Mouse (Mus musculus) kidney, postnatal 0 days (tissue): ENCODE results near the gene Phpt1. TPM values are rescaled to one million over a fixed set of nuclear protein-coding genes. Genes with fewer than 3 reads are reported as not detected.

Experiments used
- ATAC-seq: fragments of 200-750 bp; cut with Nextera tagmentation; replicated peaks from 2 replicates; pipeline ENCODE4 v1.8.0; 2017; ENCODE audit warnings: low read depth, moderate number of reproducible peaks, moderate TSS enrichment, moderate library complexity; ENCODE audit not compliant: low FRiP score
- DNase-seq: peaks from one replicate; pipeline ENCODE4 v3.0.0-alpha.2; 2016; ENCODE audit warnings: low spot score
- H3K27ac ChIP-seq: fragments of 300-500 bp; sonication (generic); 2 replicates; pipeline ENCODE4 v1.5.1; 2014; ENCODE audit warnings: mild to moderate bottlenecking
- H3K27me3 ChIP-seq: fragments of 300-500 bp; sonication (generic); 2 replicates; pipeline ENCODE4 v1.6.1; 2014; ENCODE audit warnings: low read length, mixed read lengths; ENCODE audit not compliant: insufficient read depth
- H3K36me3 ChIP-seq: fragments of 300-500 bp; sonication (generic); 2 replicates; pipeline ENCODE4 v1.6.1; 2014; ENCODE audit warnings: low read length, mixed read lengths; ENCODE audit not compliant: insufficient read depth
- H3K4me1 ChIP-seq: fragments of 300-500 bp; sonication (generic); replicated peaks from 2 replicates; pipeline ENCODE4 v1.6.1; 2014; ENCODE audit warnings: antibody characterized with exemption, low read length, mixed read lengths; ENCODE audit not compliant: insufficient read depth
- H3K4me2 ChIP-seq: fragments of 300-500 bp; sonication (generic); 2 replicates; pipeline ENCODE4 v1.6.1; 2014; ENCODE audit warnings: mild to moderate bottlenecking, low read length, moderate library complexity, mixed read lengths
- H3K4me3 ChIP-seq: fragments of 300-500 bp; sonication (generic); replicated peaks from 2 replicates; pipeline ENCODE4 v1.5.1; 2014; ENCODE audit warnings: low read depth, low read length
- H3K9ac ChIP-seq: fragments of 300-500 bp; sonication (generic); 2 replicates; pipeline ENCODE4 v1.6.1; 2014; ENCODE audit warnings: low read depth, low read length
- H3K9me3 ChIP-seq: fragments of 300-500 bp; sonication (generic); replicated peaks from 2 replicates; pipeline ENCODE4 v1.6.1; 2016; ENCODE audit warnings: low read length, inconsistent platforms, mixed read lengths
- CTCF ChIP-seq: IDR thresholded peaks from 2 replicates; pipeline ENCODE4 v1.5.1; 2016; ENCODE audit warnings: antibody characterized with exemption, low read depth, mild to moderate bottlenecking, moderate library complexity
- WGBS: fragments of 180-500 bp; shearing (Covaris S2); extraction: QIAGEN DNeasy Blood & Tissue Kit; methylation state at CpG from one replicate; pipeline ENCODE4 v1.1.7; 2014; 5-methylcytosine and 5-hydroxymethylcytosine counted together
- polyA plus RNA-seq: library from polyadenylated mRNA; unstranded; fragments of >200 nt; fragmentation: Nextera tagmentation; extraction: Ambion mirVana; gene quantifications from 2 replicates; pipeline ENCODE4 v1.2.1, GENCODE M21; 2015

Gene Phpt1
- polyA plus RNA-seq: 197 TPM in 2 replicates

- H3K4me3 ChIP-seq: peak within 1 kb of the TSS; percentile 54
- H3K9me3 ChIP-seq: no peaks in the 10 kb centered on the region
- H3K36me3 ChIP-seq: 0 out of 2 replicates have a peak, but pooled peaks cover 5% of the 10 kb centered on the region
- WGBS: under 1% methylated on average over 44 of the region's 45 CpGs
- H3K27me3 ChIP-seq: peaks cover 37% of the 10 kb centered on the region
- DNase-seq (peak; percentile 99), ATAC-seq (peak; percentile 96)
- H3K27ac ChIP-seq: peak within 1 kb of the TSS; percentile 90
- H3K9ac ChIP-seq: peak within 1 kb of the TSS; percentile 54
- peaks cover 45% of the 10 kb centered on the region for H3K4me1 ChIP-seq
- peak within 1 kb of the TSS; percentile 91 for H3K4me2 ChIP-seq
- 0 out of 2 replicates have a peak, but pooled peaks have one; percentile 9 for TF ChIP-seq CTCF
These were observed at the start of gene Phpt1, which contains the start of gene Mamdc4 for GRCm38 (mm10) chr2:25574579-25575431. Gene Phpt1, minus strand, starts transcription at chr2:25575224. Gene Mamdc4, minus strand, starts transcription at chr2:25574845.

GRCm38 (mm10) chr2:25621229-25622200 is 46.5 kb upstream of the Phpt1 start, which contains the start of gene Tmem141:
Gene Tmem141, minus strand, starts transcription at chr2:25622005.
- H3K4me2 ChIP-seq: peak within 1 kb of the TSS; percentile 69
- H3K27ac ChIP-seq: peak within 1 kb of the TSS; percentile 76
- no peaks in the 10 kb centered on the region for H3K36me3 ChIP-seq
- ATAC-seq (peak; percentile 92), DNase-seq (peak; percentile 90)
- H3K9ac ChIP-seq: peak within 1 kb of the TSS; percentile 51
- 5% methylated on average over 34 of the region's 34 CpGs for WGBS
- no peaks in the 10 kb centered on the region for H3K27me3 ChIP-seq
- TF ChIP-seq CTCF: peak; percentile 76
- peak within 1 kb of the TSS; percentile 32 for H3K4me3 ChIP-seq
- no peaks in the 10 kb centered on the region for H3K9me3 ChIP-seq
- peaks cover 4% of the 10 kb centered on the region; the same call in 1 of the 2 replicates for H3K4me1 ChIP-seq

DNA sequence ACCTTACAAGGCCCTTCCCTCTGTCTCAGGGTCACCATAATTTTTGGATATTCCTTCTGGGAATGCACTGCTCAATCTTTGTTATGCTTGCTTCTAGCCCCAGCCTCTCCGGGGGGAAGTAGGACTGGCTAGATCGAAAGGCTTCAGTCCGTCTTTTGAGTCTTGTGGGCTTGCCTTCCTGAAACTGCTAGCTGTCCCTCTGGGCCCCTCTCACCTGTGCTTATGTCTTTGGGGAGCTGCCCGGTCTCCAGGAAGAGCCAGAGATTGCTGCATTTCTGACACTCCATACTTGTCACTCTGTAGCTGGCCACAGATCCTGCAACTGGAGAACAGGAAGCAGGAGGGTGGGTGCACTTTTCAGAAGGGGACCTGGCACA is 45.8 kb upstream of the Phpt1 start:
- TF ChIP-seq CTCF: no peak
- H3K9ac ChIP-seq: no peak overlapping the region
- peaks cover 11% of the 10 kb centered on the region for H3K4me1 ChIP-seq
- no peaks in the 10 kb centered on the region for H3K36me3 ChIP-seq
- no peak overlapping the region for H3K4me3 ChIP-seq
- 79% methylated on average over 4 of the region's 4 CpGs for WGBS
- H3K27ac ChIP-seq: peak overlapping the region; percentile 76
- DNase-seq (no peak), ATAC-seq (no peak)
- no peaks in the 10 kb centered on the region for H3K9me3 ChIP-seq
- peak overlapping the region; percentile 69; the same call in 1 of the 2 replicates for H3K4me2 ChIP-seq
- H3K27me3 ChIP-seq: 0 out of 2 replicates have a peak, but pooled peaks cover 3% of the 10 kb centered on the region

DNA sequence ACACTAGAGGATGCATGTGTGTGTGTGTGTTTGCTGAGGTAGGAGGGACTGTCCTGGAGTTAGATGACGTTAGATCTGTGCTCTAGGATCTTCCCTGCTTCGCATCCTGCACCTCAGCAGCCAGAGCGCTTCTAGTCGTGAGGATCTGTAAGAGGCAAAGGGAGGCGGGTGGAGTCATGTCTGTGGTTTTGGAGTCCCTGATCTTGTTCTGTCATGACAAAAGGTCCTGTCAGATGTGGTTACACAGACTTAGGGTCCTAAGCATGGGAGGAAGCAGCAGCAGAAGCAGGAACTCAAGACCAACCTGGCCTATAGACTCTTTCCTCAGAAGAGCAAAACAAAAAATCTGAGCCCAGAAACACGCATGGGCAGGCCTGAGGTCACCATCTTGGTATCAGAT is 45.4 kb upstream of the Phpt1 start:
- H3K4me2 ChIP-seq: no peak overlapping the region

DNA sequence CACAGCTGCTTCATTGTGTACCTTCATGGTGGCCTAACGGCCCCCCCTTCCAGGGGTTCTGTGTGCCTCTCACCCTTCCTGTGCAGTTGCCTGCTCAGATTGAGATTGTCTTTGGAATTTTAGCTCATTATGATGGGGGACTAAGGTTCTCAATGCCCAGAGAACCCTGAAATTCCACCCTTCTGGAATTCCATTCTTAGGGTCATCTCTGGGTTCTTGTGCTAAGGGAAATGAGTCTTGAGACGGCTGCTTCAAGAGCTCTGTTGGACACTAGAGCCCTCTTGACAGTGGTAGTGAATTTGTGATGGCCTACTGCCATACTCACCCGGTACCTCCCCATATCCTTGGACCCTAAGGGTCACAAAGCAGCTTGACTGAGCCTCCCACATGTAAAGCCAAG is 42.6 kb upstream of the Phpt1 start, which contains the start of gene Ccdc183:
Ccdc183 (minus strand) TSS at position 101 of the 400 bp plus-strand sequence.
- H3K4me2 ChIP-seq: peak within 1 kb of the TSS; percentile 45; the same call in 1 of the 2 replicates
- H3K4me1 ChIP-seq: peaks cover 13% of the 10 kb centered on the region

More for the DNA sequence above, 45.4 kb upstream of the Phpt1 start:
- Histone ChIP-seq H3K4me3 (no peak overlapping the region), H3K27me3 (0 out of 2 replicates have a peak, but pooled peaks cover 3% of the 10 kb centered on the region), H3K9ac (no peak overlapping the region), H3K27ac (no peak overlapping the region), H3K9me3 (no peaks in the 10 kb centered on the region), H3K4me1 (peaks cover 13% of the 10 kb centered on the region), H3K36me3 (no peaks in the 10 kb centered on the region)
- 67% methylated on average over 6 of the region's 6 CpGs for WGBS
- ATAC-seq (no peak), DNase-seq (no peak)
- no peak for TF ChIP-seq CTCF

More for the DNA sequence above, 42.6 kb upstream of the Phpt1 start, which contains the start of gene Ccdc183:
- Histone ChIP-seq H3K27ac (no peak within 1 kb of the TSS), H3K9me3 (no peaks in the 10 kb centered on the region), H3K27me3 (0 out of 2 replicates have a peak, but pooled peaks cover 3% of the 10 kb centered on the region), H3K36me3 (no peaks in the 10 kb centered on the region), H3K9ac (no peak within 1 kb of the TSS), H3K4me3 (no peak within 1 kb of the TSS)
- no peak for DNase-seq
- no peak for ATAC-seq
- 70% methylated on average over 3 of the region's 3 CpGs for WGBS
- TF ChIP-seq CTCF: no peak
